Mouse (Mus musculus): ENCODE results near the gene Fut2. TPM values are rescaled to one million over a fixed set of nuclear protein-coding genes. Genes with fewer than 3 reads are reported as not detected.

Fut2 gene
- total RNA-seq, 2 experiments from 2014 or later, result not detected

- DNase-seq (ENCODE audit: low spot score in 2 of 2), result no peak
Measured at GRCm38 (mm10) chr7:45640191-45640957, 25.8 kb downstream of the Fut2 start.

DNA sequence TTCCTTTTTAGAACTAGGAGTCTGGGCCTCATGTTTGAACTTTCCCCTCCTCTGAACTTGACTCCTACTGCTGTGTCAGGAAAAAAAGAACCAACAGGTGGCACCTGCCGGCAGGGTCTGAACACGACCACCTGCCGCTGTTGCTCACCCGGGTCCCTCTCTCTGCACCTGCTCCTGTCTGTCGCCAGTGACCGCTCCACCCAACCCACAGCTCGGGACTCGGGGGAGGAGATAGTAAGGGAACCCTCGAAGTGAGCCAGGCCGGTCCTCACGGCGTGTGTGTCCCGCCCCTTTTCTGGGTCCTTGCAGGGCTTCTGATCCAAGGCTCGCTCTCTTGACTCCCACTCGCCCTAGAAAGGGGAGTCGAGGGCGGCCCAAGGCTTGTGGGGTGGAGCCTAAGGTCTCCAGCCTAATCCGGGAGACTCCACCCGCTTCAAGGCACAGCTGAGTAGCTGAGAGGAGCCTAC is 26.6 kb downstream of the Fut2 start, which contains the start of gene Mamstr:
Gene Mamstr (plus strand): TSS at position 417 of the 467 bp plus-strand sequence.
- peak; percentile 53 to 76 for DNase-seq (ENCODE audit: low spot score in 2 of 2)

- peak; percentile 80 to 94 for DNase-seq (ENCODE audit: low spot score in 2 of 2)
Measured at GRCm38 (mm10) chr7:45638623-45639401, 27.4 kb downstream of the Fut2 start.

GRCm38 (mm10) chr7:45637710-45638109 is 28.5 kb downstream of the Fut2 start:
- DNase-seq (ENCODE audit: low spot score in 2 of 2), result no peak

DNA sequence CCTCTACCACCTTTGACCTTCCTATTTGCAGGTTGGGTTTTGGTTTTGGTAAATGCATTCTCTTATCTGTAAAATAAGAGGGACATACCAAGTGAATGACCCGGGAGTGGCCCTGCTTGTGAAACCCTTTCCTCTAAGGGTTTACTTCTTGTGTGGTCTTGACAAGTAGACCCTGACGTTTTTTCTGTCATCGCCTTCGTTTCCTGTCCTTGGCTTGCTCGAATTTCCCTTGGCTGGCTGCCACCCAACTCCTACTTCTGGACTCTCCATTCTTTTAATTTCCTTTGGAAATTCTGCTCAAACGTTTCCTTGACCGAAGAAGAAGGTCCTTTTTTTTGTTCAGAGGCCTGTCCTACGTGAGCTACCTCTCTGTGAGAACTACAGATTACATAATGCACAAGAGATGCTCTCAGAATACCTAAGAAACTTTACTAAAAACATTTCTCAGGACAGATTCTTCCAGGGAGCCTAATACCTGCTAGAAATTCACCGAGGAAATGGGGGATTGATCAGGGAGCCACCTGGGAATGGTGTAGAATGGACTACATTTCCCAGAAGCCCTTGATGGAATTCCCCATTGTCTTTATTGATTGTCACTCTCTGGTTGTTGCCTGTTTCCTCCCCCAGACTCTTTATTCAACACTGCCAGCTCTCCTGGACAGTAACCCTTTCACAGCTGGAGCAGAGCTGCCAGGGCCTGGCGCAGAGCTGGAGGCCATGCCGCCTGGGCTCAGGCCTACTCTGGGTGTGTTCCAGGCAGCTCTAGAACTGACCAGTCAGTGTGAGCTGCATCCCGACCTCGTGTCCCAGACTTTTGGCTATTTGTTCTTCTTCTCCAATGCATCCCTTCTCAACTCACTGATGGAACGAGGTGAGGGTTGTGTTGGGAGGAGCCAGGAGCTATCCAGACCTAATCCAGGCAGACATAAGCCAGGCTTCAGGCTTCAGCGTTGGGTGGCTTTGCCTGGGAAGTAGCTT is 30.2 kb downstream of the Fut2 start:
- DNase-seq (ENCODE audit: low spot score in 2 of 2), result no peak

- no peak for DNase-seq (ENCODE audit: low spot score in 2 of 2)
Measured at GRCm38 (mm10) chr7:45634946-45635681, 31.1 kb downstream of the Fut2 start.

DNA sequence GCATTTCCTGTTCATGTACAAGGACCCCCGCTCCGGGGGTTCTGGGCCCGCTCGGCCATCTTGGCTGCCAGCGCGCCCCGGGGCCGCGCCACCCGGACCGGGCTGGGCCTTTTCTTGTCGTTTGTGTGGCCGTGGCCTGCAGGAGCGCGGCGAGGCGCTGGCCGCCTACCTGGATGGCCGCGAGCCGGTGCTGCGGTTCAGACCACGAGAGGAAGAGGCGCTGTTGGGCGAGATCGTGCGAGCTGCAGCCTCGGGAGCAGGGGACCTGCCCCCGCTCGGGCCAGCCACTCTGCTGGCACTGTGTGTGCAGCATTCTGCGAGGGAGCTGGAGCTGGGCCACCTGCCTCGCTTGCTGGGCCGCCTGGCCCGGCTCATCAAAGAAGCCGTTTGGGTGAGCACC is 33.7 kb downstream of the Fut2 start:
- DNase-seq (ENCODE audit: low spot score in 2 of 2), result no peak

GRCm38 (mm10) chr7:45630064-45630907 is 35.9 kb downstream of the Fut2 start:
- DNase-seq (ENCODE audit: low spot score in 2 of 2), result no peak

DNA sequence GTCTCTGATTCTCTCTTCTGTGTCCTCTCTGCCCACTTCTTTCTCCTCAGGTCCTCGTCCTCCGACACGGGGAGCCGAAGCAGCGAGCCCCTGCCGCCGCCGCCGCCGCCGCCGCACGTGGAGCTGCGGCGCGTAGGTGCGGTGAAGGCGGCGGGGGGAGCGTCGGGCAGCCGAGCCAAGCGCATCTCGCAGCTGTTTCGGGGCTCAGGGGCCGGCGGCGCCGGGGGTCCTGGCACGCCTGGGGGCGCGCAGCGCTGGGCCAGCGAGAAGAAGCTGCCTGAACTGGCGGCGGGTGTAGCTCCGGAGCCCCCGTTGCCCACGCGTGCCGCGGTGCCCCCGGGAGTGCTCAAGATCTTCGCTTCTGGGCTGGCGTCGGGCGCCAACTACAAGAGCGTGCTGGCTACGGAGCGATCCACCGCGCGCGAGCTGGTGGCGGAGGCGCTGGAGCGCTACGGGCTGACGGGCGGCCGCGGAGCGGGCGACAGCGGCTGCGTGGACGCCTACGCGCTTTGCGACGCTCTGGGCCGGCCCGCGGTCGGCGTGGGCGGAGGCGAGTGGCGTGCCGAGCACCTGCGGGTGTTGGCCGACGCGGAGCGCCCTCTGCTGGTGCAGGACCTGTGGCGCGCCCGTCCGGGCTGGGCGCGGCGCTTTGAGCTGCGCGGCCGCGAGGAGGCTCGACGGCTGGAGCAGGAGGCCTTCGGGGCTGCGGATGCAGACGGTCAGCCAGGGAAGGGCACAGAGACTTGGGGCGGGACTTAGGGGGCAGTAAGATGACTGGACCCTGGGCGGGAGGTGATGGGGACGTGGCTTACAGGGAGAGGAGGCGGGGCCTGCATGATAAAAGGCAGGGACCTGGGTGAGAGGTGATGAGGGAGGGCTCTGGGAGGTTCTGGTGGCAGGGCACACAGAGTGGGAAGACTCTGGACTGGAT is 37.6 kb downstream of the Fut2 start:
- DNase-seq (ENCODE audit: low spot score in 2 of 2), result peak; percentile 84 to 91

DNA sequence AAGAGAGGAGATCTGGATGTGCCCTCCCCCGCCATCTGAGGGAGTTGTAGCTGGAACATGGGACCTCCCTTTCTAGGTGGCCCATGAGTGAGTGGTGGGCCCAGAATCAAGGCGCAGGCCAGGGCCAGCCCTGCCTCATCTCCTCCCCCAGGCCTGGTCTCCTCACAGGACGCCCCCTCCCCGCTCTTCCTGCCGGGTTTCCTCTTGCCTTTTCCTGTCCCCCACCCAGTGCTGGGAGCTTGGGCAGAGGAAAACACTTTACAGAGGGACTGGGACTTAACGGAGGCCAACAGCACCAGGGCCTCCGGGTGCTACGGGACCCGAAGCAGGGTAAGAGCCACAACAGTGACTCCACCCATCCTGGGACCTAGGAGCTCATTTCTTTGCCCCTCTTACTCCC is 38.9 kb downstream of the Fut2 start, which contains the start of gene Rasip1:
Gene Rasip1 (plus strand): TSS at position 228 of the 400 bp plus-strand sequence.
- DNase-seq (ENCODE audit: low spot score in 2 of 2), result no peak

GRCm38 (mm10) chr7:45626571-45627076 is 39.6 kb downstream of the Fut2 start:
- DNase-seq (ENCODE audit: low spot score in 2 of 2), result no peak

DNA sequence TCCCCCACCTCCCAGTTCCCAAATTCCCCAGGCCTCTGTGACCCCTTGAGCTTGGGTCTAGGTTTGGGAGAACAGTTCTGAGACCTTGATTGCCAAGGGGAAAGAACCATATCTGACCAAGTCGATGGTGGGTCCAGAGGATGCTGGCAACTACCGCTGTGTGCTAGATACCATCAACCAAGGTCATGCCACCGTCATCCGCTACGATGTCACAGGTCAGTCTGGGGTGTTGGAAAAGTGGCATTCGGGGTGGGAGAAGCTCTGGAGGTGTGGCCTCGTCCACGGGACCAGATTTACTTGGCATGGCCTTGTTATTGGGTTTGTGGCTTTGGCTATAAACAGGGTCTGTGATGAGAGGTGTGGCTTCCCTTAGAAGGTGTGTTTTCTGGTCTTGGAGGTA is 40.7 kb downstream of the Fut2 start:
- DNase-seq (ENCODE audit: low spot score in 2 of 2), result no peak

- DNase-seq (ENCODE audit: low spot score in 2 of 2), result no peak
Measured at GRCm38 (mm10) chr7:45624718-45625117, 41.5 kb downstream of the Fut2 start.

DNA sequence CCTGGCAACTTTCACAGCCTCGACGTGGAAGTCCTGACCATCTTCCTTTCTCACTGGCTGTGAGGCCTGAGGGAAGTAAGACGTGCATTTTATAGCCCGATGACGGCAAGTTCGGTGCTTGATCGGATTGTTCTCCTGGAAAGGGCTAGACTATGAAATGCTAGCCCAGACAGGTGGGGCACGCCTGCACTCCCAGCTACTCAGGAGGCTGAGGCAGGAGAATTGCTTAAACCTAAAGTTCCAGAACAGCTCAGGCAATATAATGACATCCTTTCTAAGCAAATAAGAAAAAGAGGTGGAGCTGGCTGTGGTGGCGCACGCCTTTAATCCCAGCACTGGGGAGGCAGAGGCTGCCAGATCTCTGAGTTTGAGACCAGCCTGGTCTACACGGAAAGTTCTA is 42.7 kb downstream of the Fut2 start:
- DNase-seq (ENCODE audit: low spot score in 2 of 2), result no peak

DNA sequence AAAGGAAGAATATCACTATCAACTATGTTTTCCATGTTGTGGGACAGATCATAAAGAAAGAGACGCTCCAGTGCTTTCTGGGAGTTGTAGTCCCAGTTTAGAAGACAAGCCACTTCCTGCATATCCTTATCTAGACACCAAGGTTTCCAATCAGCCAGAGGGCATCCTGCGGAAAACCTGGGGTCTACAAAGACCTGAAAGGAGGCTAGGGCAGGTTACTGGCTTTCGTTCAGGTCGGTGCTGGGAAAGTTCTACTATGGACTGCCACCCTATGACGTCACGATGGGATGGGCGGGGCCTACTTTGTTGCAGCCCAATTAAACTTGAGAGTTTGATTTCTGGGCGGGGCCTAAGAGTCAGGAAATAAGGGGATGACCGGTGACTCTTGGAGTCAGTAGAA is 44.8 kb downstream of the Fut2 start, which contains the start of gene Izumo1:
Gene Izumo1 (plus strand): TSS at position 369 of the 400 bp plus-strand sequence.
- DNase-seq (ENCODE audit: low spot score in 2 of 2), result no peak

GRCm38 (mm10) chr7:45619592-45619991 is 46.6 kb downstream of the Fut2 start:
- no peak for DNase-seq (ENCODE audit: low spot score in 2 of 2)

DNA sequence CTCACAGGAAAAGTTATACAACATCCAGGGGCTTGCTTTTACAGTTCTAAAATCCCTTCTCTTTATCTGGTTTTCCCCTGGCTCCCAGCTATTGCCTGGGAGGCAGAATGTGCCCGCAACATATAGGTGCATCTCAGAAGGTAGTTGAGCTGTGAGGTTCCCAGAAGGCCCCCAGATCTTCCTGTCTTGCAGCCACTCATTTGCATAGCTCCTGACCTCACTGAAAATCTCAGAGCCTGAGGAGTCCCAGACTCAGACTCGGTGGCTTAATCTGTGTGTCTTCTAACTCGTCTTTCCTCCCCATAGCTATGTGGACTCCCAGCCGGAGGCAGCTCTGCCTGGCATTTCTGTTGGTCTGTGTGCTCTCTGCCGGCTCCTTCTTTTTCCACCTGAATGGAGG is 47.9 kb downstream of the Fut2 start:
- no peak for DNase-seq (ENCODE audit: low spot score in 2 of 2)

All from gastrocnemius, postnatal 4 days (tissue).